Mouse (Mus musculus): ENCODE data around the gene Ptk6. TPM values are rescaled to one million over a fixed set of nuclear protein-coding genes. Genes with fewer than 3 reads are reported as not detected.

Gene Ptk6
- polyA plus RNA-seq, 1 experiment from 2014 or later: 0.04 TPM

DNA sequence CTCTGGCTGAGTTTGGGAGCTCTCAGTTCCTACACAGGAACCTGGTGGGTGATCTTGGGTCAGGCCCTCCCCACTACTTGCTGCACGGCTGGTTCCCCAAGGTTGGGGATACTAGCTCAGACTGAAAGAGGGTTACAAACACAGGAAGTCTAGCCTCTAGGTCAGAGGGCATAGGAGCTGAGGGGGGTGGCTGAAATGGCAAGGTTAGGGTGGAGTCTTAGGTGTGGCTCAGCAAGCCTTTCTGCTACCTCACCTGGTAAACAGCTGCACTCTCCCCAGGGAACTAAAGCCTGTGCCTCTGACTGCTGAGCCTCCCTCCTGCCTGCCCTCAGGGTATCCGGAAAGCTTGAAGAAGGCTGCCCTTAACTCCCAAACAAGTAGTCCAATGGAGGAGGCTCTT lies 13.9 kb downstream of the Ptk6 start:
- H3K36me3 ChIP-seq: peaks cover 8% of the 10 kb centered on the region; the same call in 1 of the 2 replicates
- peak overlapping the region; percentile 98 for H3K4me2 ChIP-seq
- H3K27me3 ChIP-seq (replicated peaks): no peaks in the 10 kb centered on the region
- H3K4me1 ChIP-seq: peaks cover 23% of the 10 kb centered on the region
- no peaks in the 10 kb centered on the region for H3K9me3 ChIP-seq (replicated peaks)
- peak overlapping the region; percentile 82; the same call in 1 of the 2 replicates for H3K4me3 ChIP-seq
- 65% methylated on average over 2 of the region's 2 CpGs for WGBS (ENCODE audit: insufficient replicate concordance)
- no peak for ATAC-seq
- peak overlapping the region; percentile 18; the same call in 1 of the 2 replicates for H3K9ac ChIP-seq
- peak overlapping the region; percentile 85 for H3K27ac ChIP-seq

- H3K4me2 ChIP-seq: peak within 1 kb of the TSS; percentile 98
- peaks cover 23% of the 10 kb centered on the region for H3K4me1 ChIP-seq
- H3K9me3 ChIP-seq (replicated peaks): no peaks in the 10 kb centered on the region
- under 1% methylated on average over 64 of the region's 64 CpGs for WGBS (ENCODE audit: insufficient replicate concordance)
- peak within 1 kb of the TSS; percentile 82 for H3K4me3 ChIP-seq
- peak within 1 kb of the TSS; percentile 82 for H3K9ac ChIP-seq
- peak within 1 kb of the TSS; percentile 85 for H3K27ac ChIP-seq
- peak; percentile 98 for ATAC-seq
- H3K27me3 ChIP-seq (replicated peaks): no peaks in the 10 kb centered on the region
- H3K36me3 ChIP-seq: peaks cover 8% of the 10 kb centered on the region; the same call in 1 of the 2 replicates
Measured at GRCm38 (mm10) chr2:181187121-181188000, 15.2 kb downstream of the Ptk6 start, which contains the start of gene Ppdpf. Ppdpf (plus strand) TSS chr2:181187247.

DNA sequence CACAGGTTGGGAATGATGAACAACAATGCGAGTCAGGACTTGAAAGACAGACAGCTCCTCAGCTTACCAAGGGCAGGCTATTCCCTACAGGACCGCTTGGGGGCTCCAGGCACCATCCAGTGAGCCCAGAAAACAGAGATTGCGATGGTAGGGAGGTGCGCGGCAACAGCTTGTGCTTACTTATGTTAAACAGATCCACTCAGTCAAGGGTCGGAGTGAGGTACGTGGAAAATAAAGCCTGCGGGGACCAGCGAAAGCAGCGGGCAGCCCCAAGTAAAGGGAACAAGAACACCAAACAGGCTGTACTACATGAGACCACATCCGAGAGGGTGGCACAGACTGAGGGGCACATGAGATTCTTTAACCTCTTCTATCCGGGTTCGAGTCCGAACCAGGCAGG lies 16.0 kb downstream of the Ptk6 start:
- H3K4me1 ChIP-seq: peaks cover 23% of the 10 kb centered on the region
- peak overlapping the region; percentile 82; the same call in 1 of the 2 replicates for H3K9ac ChIP-seq
- H3K27me3 ChIP-seq (replicated peaks): peaks cover 4% of the 10 kb centered on the region
- peaks cover 8% of the 10 kb centered on the region; the same call in 1 of the 2 replicates for H3K36me3 ChIP-seq
- peak overlapping the region; percentile 98 for H3K4me2 ChIP-seq
- ATAC-seq: peak; percentile 79
- peak overlapping the region; percentile 85 for H3K27ac ChIP-seq
- under 1% methylated on average over 14 of the region's 14 CpGs for WGBS (ENCODE audit: insufficient replicate concordance)
- H3K9me3 ChIP-seq (replicated peaks): no peaks in the 10 kb centered on the region
- peak overlapping the region; percentile 82 for H3K4me3 ChIP-seq

- Histone ChIP-seq H3K9ac (no peak overlapping the region), H3K27ac (no peak overlapping the region), H3K36me3 (no peaks in the 10 kb centered on the region), H3K4me2 (no peak overlapping the region), H3K4me1 (no peaks in the 10 kb centered on the region), H3K27me3 (replicated peaks) (peaks cover 23% of the 10 kb centered on the region), H3K4me3 (no peak overlapping the region), H3K9me3 (replicated peaks) (no peaks in the 10 kb centered on the region)
- no peak for ATAC-seq
- 64% methylated on average over 6 of the region's 6 CpGs for WGBS (ENCODE audit: insufficient replicate concordance)
Measured at GRCm38 (mm10) chr2:181180898-181181297, 21.7 kb downstream of the Ptk6 start.

- H3K27ac ChIP-seq: no peak overlapping the region
- peaks cover 23% of the 10 kb centered on the region for H3K27me3 ChIP-seq (replicated peaks)
- ATAC-seq: no peak
- no peaks in the 10 kb centered on the region for H3K36me3 ChIP-seq
- H3K4me1 ChIP-seq: no peaks in the 10 kb centered on the region
- no peak overlapping the region for H3K4me2 ChIP-seq
- WGBS (ENCODE audit: insufficient replicate concordance): 40% methylated on average over 5 of the region's 5 CpGs
- no peak overlapping the region for H3K9ac ChIP-seq
- H3K9me3 ChIP-seq (replicated peaks): no peaks in the 10 kb centered on the region
- H3K4me3 ChIP-seq: no peak overlapping the region
Measured at GRCm38 (mm10) chr2:181178471-181178870, 24.1 kb downstream of the Ptk6 start.

GRCm38 (mm10) chr2:181178015-181178414 lies 24.6 kb downstream of the Ptk6 start:
- H3K36me3 ChIP-seq: no peaks in the 10 kb centered on the region
- H3K27me3 ChIP-seq (replicated peaks): peaks cover 23% of the 10 kb centered on the region
- no peak overlapping the region for H3K4me2 ChIP-seq
- no peak for ATAC-seq
- 52% methylated on average over 3 of the region's 3 CpGs for WGBS (ENCODE audit: insufficient replicate concordance)
- no peaks in the 10 kb centered on the region for H3K4me1 ChIP-seq
- H3K27ac ChIP-seq: no peak overlapping the region
- H3K9ac ChIP-seq: no peak overlapping the region
- H3K9me3 ChIP-seq (replicated peaks): no peaks in the 10 kb centered on the region
- no peak overlapping the region for H3K4me3 ChIP-seq

- Histone ChIP-seq H3K36me3 (no peaks in the 10 kb centered on the region), H3K4me1 (no peaks in the 10 kb centered on the region)
- 64% methylated on average over 3 of the region's 3 CpGs for WGBS (ENCODE audit: insufficient replicate concordance)
Measured at GRCm38 (mm10) chr2:181174646-181175045, 27.9 kb downstream of the Ptk6 start.

GRCm38 (mm10) chr2:181166469-181166868 lies 36.1 kb downstream of the Ptk6 start:
- Histone ChIP-seq H3K27ac (no peak overlapping the region), H3K36me3 (no peaks in the 10 kb centered on the region), H3K9ac (no peak overlapping the region), H3K27me3 (replicated peaks) (peaks cover 14% of the 10 kb centered on the region), H3K4me2 (no peak overlapping the region), H3K4me1 (no peaks in the 10 kb centered on the region), H3K9me3 (replicated peaks) (no peaks in the 10 kb centered on the region), H3K4me3 (no peak overlapping the region)
- no peak for ATAC-seq
- WGBS (ENCODE audit: insufficient replicate concordance): 73% methylated on average over 5 of the region's 5 CpGs

More at GRCm38 (mm10) chr2:181174646-181175045, 27.9 kb downstream of the Ptk6 start:
- no peaks in the 10 kb centered on the region for H3K9me3 ChIP-seq (replicated peaks)
- no peak overlapping the region for H3K4me3 ChIP-seq
- H3K27ac ChIP-seq: no peak overlapping the region
- no peak overlapping the region for H3K9ac ChIP-seq
- no peak overlapping the region for H3K4me2 ChIP-seq
- peaks cover 8% of the 10 kb centered on the region; the same call in 1 of the 2 replicates for H3K27me3 ChIP-seq (replicated peaks)
- no peak for ATAC-seq

DNA sequence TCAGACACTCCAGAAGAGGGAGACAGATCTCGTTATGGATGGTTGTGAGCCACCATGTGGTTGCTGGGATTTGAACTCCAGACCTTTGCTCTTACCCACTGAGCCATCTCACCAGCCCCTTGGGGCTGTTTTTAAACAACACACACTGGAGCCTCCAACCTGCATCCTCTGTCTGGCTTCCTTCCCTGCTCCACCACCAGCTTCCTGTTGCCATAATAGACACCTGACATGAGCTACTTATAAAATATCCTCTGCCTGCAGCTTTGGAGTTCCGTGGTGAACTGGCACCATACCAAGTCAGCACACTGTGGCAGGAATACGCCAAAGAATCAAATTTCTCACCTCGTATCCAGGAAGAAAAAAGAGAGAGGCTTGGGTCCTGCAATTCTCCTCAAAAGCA lies 41.8 kb downstream of the Ptk6 start:
- no peaks in the 10 kb centered on the region for H3K9me3 ChIP-seq (replicated peaks)
- ATAC-seq: no peak
- H3K27ac ChIP-seq: no peak overlapping the region
- no peaks in the 10 kb centered on the region for H3K36me3 ChIP-seq
- H3K4me3 ChIP-seq: no peak overlapping the region
- no peak overlapping the region for H3K4me2 ChIP-seq
- WGBS (ENCODE audit: insufficient replicate concordance): 61% methylated on average over 4 of the region's 4 CpGs
- H3K4me1 ChIP-seq: no peaks in the 10 kb centered on the region
- H3K9ac ChIP-seq: no peak overlapping the region
- H3K27me3 ChIP-seq (replicated peaks): peaks cover 44% of the 10 kb centered on the region

DNA sequence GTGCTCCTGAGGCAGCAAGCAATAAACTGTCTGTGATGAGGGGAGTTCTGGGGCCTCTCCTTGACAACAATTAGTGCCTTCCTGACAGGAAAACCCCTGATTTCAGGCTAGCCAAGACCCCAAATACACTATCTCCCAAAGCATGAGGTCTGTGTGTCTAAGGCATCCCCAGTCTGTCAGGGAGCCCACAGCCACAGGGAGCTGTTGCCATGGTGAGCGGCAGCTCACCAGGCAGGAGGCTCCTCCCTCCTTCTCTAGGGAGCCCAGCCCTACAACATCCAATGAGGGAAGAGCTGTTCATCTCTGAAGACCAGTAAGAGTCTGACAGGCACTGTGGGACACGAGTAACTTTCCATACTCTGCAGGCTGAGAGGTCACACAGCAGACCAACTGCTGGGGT lies 42.8 kb downstream of the Ptk6 start:
- Histone ChIP-seq H3K9me3 (replicated peaks) (no peaks in the 10 kb centered on the region), H3K4me2 (no peak overlapping the region), H3K36me3 (no peaks in the 10 kb centered on the region), H3K27ac (no peak overlapping the region), H3K9ac (no peak overlapping the region), H3K27me3 (replicated peaks) (peaks cover 48% of the 10 kb centered on the region), H3K4me3 (no peak overlapping the region), H3K4me1 (no peaks in the 10 kb centered on the region)
- ATAC-seq: no peak
- 10% methylated on average over 2 of the region's 2 CpGs for WGBS (ENCODE audit: insufficient replicate concordance)

DNA sequence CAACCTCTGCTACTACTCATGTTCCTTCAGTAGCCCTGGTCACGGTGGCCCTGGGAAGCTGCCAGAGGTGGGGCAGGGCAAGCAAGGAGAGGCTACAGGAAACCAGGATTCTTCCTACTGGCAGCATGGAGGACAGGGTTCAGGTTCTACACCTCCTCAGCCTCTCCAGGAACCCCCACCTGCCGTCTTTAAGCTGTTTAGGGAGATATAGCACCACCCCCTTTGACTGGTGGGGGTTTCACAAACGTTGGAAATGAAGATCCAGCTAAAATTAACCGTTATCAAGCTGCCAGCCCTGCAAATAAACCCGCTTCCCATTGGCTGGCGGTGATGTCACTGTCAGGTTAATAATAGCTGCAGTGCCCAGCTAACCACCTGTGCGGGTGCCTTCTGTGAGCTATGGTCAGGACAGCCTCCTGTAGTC lies 43.5 kb downstream of the Ptk6 start:
- no peak overlapping the region for H3K4me3 ChIP-seq
- H3K9me3 ChIP-seq (replicated peaks): no peaks in the 10 kb centered on the region
- no peak for ATAC-seq
- H3K27ac ChIP-seq: no peak overlapping the region
- H3K36me3 ChIP-seq: no peaks in the 10 kb centered on the region
- H3K4me2 ChIP-seq: no peak overlapping the region
- no peaks in the 10 kb centered on the region for H3K4me1 ChIP-seq
- 47% methylated on average over 7 of the region's 7 CpGs for WGBS (ENCODE audit: insufficient replicate concordance)
- H3K9ac ChIP-seq: no peak overlapping the region
- H3K27me3 ChIP-seq (replicated peaks): peaks cover 54% of the 10 kb centered on the region

DNA sequence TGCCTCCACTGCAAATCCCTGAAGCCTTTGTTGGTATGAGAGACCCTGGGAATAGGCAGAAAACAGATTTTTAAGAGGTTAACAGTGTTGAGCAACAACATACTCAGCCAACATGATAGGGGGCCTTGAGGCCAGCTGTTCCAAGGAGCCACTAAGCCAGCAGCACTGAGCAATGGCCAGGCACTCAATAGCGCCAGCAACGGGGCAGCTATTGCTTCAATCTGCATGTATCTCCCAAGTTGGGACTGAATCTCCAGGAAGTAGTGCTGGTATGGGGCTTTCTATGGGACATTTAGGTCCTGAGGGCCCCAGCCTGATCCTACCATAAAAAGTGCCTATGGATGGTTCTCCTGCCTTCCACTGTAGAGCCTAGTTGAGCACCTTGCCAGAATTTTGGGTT lies 44.1 kb downstream of the Ptk6 start:
- Histone ChIP-seq H3K36me3 (no peaks in the 10 kb centered on the region), H3K4me1 (no peaks in the 10 kb centered on the region), H3K9me3 (replicated peaks) (no peaks in the 10 kb centered on the region), H3K9ac (no peak overlapping the region), H3K27ac (no peak overlapping the region), H3K4me2 (no peak overlapping the region), H3K27me3 (replicated peaks) (peaks cover 54% of the 10 kb centered on the region), H3K4me3 (no peak overlapping the region)
- 76% methylated on average over 2 of the region's 2 CpGs for WGBS (ENCODE audit: insufficient replicate concordance)
- ATAC-seq: no peak

Measured in liver, embryonic 12.5 days (tissue).